Mouse (Mus musculus) heart, embryonic 12.5 days (tissue): Measurements from ENCODE around the gene Slc6a17. TPM values are rescaled to one million over a fixed set of nuclear protein-coding genes. Genes with fewer than 3 reads are reported as not detected.

Experiments
- ATAC-seq: fragments of 200-750 bp; cut with Nextera tagmentation; 2 replicates; pipeline ENCODE4 v1.8.0; 2017; ENCODE audit warnings: moderate TSS enrichment, moderate library complexity; ENCODE audit not compliant: insufficient number of reproducible peaks, low FRiP score
- H3K27ac ChIP-seq: fragments of 300-500 bp; sonication (generic); 2 replicates; pipeline ENCODE4 v1.5.1; 2016; ENCODE audit warnings: mild to moderate bottlenecking, moderate library complexity; ENCODE audit not compliant: poor library complexity, severe bottlenecking
- H3K27me3 ChIP-seq: fragments of 300-500 bp; sonication (generic); replicated peaks from 2 replicates; pipeline ENCODE4 v1.6.1; 2016; ENCODE audit warnings: mild to moderate bottlenecking, moderate library complexity
- H3K36me3 ChIP-seq: fragments of 300-500 bp; sonication (generic); 2 replicates; pipeline ENCODE4 v1.6.1; 2016; ENCODE audit warnings: mild to moderate bottlenecking, moderate library complexity
- H3K4me1 ChIP-seq: fragments of 300-500 bp; sonication (generic); replicated peaks from 2 replicates; pipeline ENCODE4 v1.6.1; 2016; ENCODE audit warnings: mild to moderate bottlenecking
- H3K4me2 ChIP-seq: fragments of 300-500 bp; sonication (generic); 2 replicates; pipeline ENCODE4 v1.6.1; 2016; ENCODE audit warnings: mild to moderate bottlenecking, moderate library complexity
- H3K4me3 ChIP-seq: fragments of 300-500 bp; sonication (generic); 2 replicates; pipeline ENCODE4 v1.5.1; 2016; ENCODE audit warnings: mild to moderate bottlenecking
- H3K9ac ChIP-seq: fragments of 300-500 bp; sonication (generic); 2 replicates; pipeline ENCODE4 v1.6.1; 2016; ENCODE audit warnings: mild to moderate bottlenecking, moderate library complexity
- H3K9me3 ChIP-seq: fragments of 300-500 bp; sonication (generic); replicated peaks from 2 replicates; pipeline ENCODE4 v1.6.1; 2016; ENCODE audit warnings: mild to moderate bottlenecking, moderate library complexity
- WGBS: fragments of 180-500 bp; shearing (Covaris S2); methylation state at CpG from one replicate; pipeline ENCODE4 v1.1.7; 2016; 5-methylcytosine and 5-hydroxymethylcytosine counted together
- polyA plus RNA-seq: library from polyadenylated mRNA; unstranded; fragments of >200 nt; fragmentation: Nextera tagmentation; extraction: Ambion mirVana; gene quantifications from 2 replicates; pipeline ENCODE4 v1.2.1, GENCODE M21; 2016

Slc6a17 gene
- polyA plus RNA-seq, 1 experiment from 2014 or later, result 4.6 TPM

GRCm38 (mm10) chr3:107520931-107521330 lies 3.1 kb upstream of the Slc6a17 start:
- no peak overlapping the region for H3K4me2 ChIP-seq
- H3K27me3 ChIP-seq, result peaks cover 55% of the 10 kb centered on the region
- peaks cover 5% of the 10 kb centered on the region for H3K4me1 ChIP-seq
- no peak overlapping the region for H3K9ac ChIP-seq
- H3K27ac ChIP-seq, result no peak overlapping the region
- WGBS, result 66% methylated on average over 5 of the region's 5 CpGs
- H3K9me3 ChIP-seq, result no peaks in the 10 kb centered on the region
- ATAC-seq, result no peak
- H3K36me3 ChIP-seq, result no peaks in the 10 kb centered on the region
- H3K4me3 ChIP-seq, result no peak overlapping the region

GRCm38 (mm10) chr3:107516776-107517630 lies 815 bp downstream of the Slc6a17 start:
- no peaks in the 10 kb centered on the region for H3K9me3 ChIP-seq
- 5% methylated on average over 55 of the region's 55 CpGs for WGBS
- peak overlapping the region; percentile 88 for H3K4me2 ChIP-seq
- H3K36me3 ChIP-seq, result no peaks in the 10 kb centered on the region
- ATAC-seq, result peak; percentile 64
- H3K9ac ChIP-seq, result peak overlapping the region; percentile 67
- no peak overlapping the region; the same call in 1 of the 2 replicates for H3K27ac ChIP-seq
- peaks cover 5% of the 10 kb centered on the region for H3K4me1 ChIP-seq
- peaks cover 72% of the 10 kb centered on the region for H3K27me3 ChIP-seq
- peak overlapping the region; percentile 52 for H3K4me3 ChIP-seq

- Histone ChIP-seq H3K9me3 (no peaks in the 10 kb centered on the region), H3K27ac (no peak overlapping the region), H3K4me1 (peaks cover 5% of the 10 kb centered on the region), H3K4me3 (no peak overlapping the region), H3K4me2 (no peak overlapping the region), H3K36me3 (no peaks in the 10 kb centered on the region), H3K9ac (no peak overlapping the region), H3K27me3 (peaks cover 63% of the 10 kb centered on the region)
- 70% methylated on average over 4 of the region's 4 CpGs for WGBS
- no peak for ATAC-seq
These were observed 1.8 kb downstream of the Slc6a17 start for GRCm38 (mm10) chr3:107515989-107516388.

- no peak overlapping the region for H3K9ac ChIP-seq
- no peak for ATAC-seq
- no peak overlapping the region for H3K4me3 ChIP-seq
- WGBS, result 86% methylated on average over 3 of the region's 3 CpGs
- no peaks in the 10 kb centered on the region for H3K36me3 ChIP-seq
- no peak overlapping the region for H3K27ac ChIP-seq
- H3K9me3 ChIP-seq, result no peaks in the 10 kb centered on the region
- peaks cover 10% of the 10 kb centered on the region for H3K4me1 ChIP-seq
- no peak overlapping the region for H3K4me2 ChIP-seq
- peaks cover 22% of the 10 kb centered on the region for H3K27me3 ChIP-seq
These were observed 6.4 kb downstream of the Slc6a17 start for GRCm38 (mm10) chr3:107511416-107511815.

- H3K4me3 ChIP-seq, result no peak overlapping the region
- H3K27me3 ChIP-seq, result no peaks in the 10 kb centered on the region
- WGBS, result 65% methylated on average over 8 of the region's 8 CpGs
- ATAC-seq, result no peak
- H3K36me3 ChIP-seq, result no peaks in the 10 kb centered on the region
- H3K9ac ChIP-seq, result no peak overlapping the region
- H3K9me3 ChIP-seq, result no peaks in the 10 kb centered on the region
- peaks cover 26% of the 10 kb centered on the region for H3K4me1 ChIP-seq
- H3K27ac ChIP-seq, result no peak overlapping the region
- H3K4me2 ChIP-seq, result no peak overlapping the region
These were observed 9.1 kb downstream of the Slc6a17 start for GRCm38 (mm10) chr3:107508696-107509095.

- Histone ChIP-seq H3K27ac (no peak overlapping the region), H3K9me3 (no peaks in the 10 kb centered on the region), H3K4me3 (no peak overlapping the region), H3K36me3 (no peaks in the 10 kb centered on the region), H3K4me2 (no peak overlapping the region), H3K4me1 (peaks cover 26% of the 10 kb centered on the region), H3K27me3 (no peaks in the 10 kb centered on the region), H3K9ac (no peak overlapping the region)
- no peak for ATAC-seq
- WGBS, result 76% methylated on average over 9 of the region's 9 CpGs
These were observed 9.9 kb downstream of the Slc6a17 start for GRCm38 (mm10) chr3:107507966-107508365.

GRCm38 (mm10) chr3:107506531-107506930 lies 11.3 kb downstream of the Slc6a17 start:
- no peaks in the 10 kb centered on the region for H3K36me3 ChIP-seq
- H3K9ac ChIP-seq, result no peak overlapping the region
- 51% methylated on average over 4 of the region's 4 CpGs for WGBS
- H3K4me2 ChIP-seq, result 0 out of 2 replicates have a peak overlapping the region, but pooled peaks have one; percentile 27
- peak overlapping the region; percentile 83 for H3K27ac ChIP-seq
- H3K27me3 ChIP-seq, result no peaks in the 10 kb centered on the region
- H3K4me1 ChIP-seq, result peaks cover 27% of the 10 kb centered on the region
- no peak for ATAC-seq
- H3K4me3 ChIP-seq, result no peak overlapping the region
- 0 out of 2 replicates have a peak, but pooled peaks cover under 1% of the 10 kb centered on the region for H3K9me3 ChIP-seq

GRCm38 (mm10) chr3:107505464-107506367 lies 12.1 kb downstream of the Slc6a17 start:
- WGBS, result 36% methylated on average over 4 of the region's 4 CpGs
- H3K27ac ChIP-seq, result peak overlapping the region; percentile 83
- peaks cover 31% of the 10 kb centered on the region for H3K4me1 ChIP-seq
- H3K9ac ChIP-seq, result no peak overlapping the region
- H3K27me3 ChIP-seq, result no peaks in the 10 kb centered on the region
- H3K9me3 ChIP-seq, result peaks cover 8% of the 10 kb centered on the region
- 0 out of 2 replicates have a peak, but pooled peaks have one; percentile 59 for ATAC-seq
- H3K4me2 ChIP-seq, result peak overlapping the region; percentile 27; the same call in 1 of the 2 replicates
- H3K36me3 ChIP-seq, result peaks cover 7% of the 10 kb centered on the region
- no peak overlapping the region for H3K4me3 ChIP-seq

GRCm38 (mm10) chr3:107504542-107504941 lies 13.3 kb downstream of the Slc6a17 start:
- WGBS, result 68% methylated on average over 1 of the region's 1 CpGs
- H3K4me2 ChIP-seq, result no peak overlapping the region
- no peak overlapping the region for H3K27ac ChIP-seq
- peaks cover 19% of the 10 kb centered on the region for H3K36me3 ChIP-seq
- H3K4me1 ChIP-seq, result peaks cover 31% of the 10 kb centered on the region
- H3K9ac ChIP-seq, result no peak overlapping the region
- ATAC-seq, result no peak
- no peak overlapping the region for H3K4me3 ChIP-seq
- H3K27me3 ChIP-seq, result no peaks in the 10 kb centered on the region
- peaks cover 20% of the 10 kb centered on the region for H3K9me3 ChIP-seq

- H3K9me3 ChIP-seq, result peaks cover 27% of the 10 kb centered on the region
- peaks cover 27% of the 10 kb centered on the region for H3K36me3 ChIP-seq
- H3K27ac ChIP-seq, result no peak overlapping the region
- 72% methylated on average over 2 of the region's 2 CpGs for WGBS
- H3K4me3 ChIP-seq, result no peak overlapping the region
- no peak for ATAC-seq
- no peak overlapping the region for H3K9ac ChIP-seq
- peaks cover 31% of the 10 kb centered on the region for H3K4me1 ChIP-seq
- H3K27me3 ChIP-seq, result no peaks in the 10 kb centered on the region
- no peak overlapping the region for H3K4me2 ChIP-seq
These were observed 14.1 kb downstream of the Slc6a17 start for GRCm38 (mm10) chr3:107503716-107504115.

GRCm38 (mm10) chr3:107501702-107502151 lies 16.1 kb downstream of the Slc6a17 start:
- peaks cover 28% of the 10 kb centered on the region for H3K9me3 ChIP-seq
- H3K9ac ChIP-seq, result no peak overlapping the region
- H3K4me1 ChIP-seq, result peaks cover 24% of the 10 kb centered on the region
- H3K27me3 ChIP-seq, result no peaks in the 10 kb centered on the region
- H3K4me2 ChIP-seq, result no peak overlapping the region
- WGBS, result 42% methylated on average over 7 of the region's 7 CpGs
- ATAC-seq, result no peak
- H3K27ac ChIP-seq, result no peak overlapping the region
- no peak overlapping the region for H3K4me3 ChIP-seq
- peaks cover 29% of the 10 kb centered on the region for H3K36me3 ChIP-seq
